Mouse (Mus musculus) cerebellum, adult 9-10 months (tissue): ENCODE data around the gene Vmn2r32.
"Not testable (repeated sequence)": the region's sequence is repeated elsewhere in the genome, so short reads cannot be mapped to it uniquely, and the experiment has no call there.

Experiments used
- DNase-seq: peaks from one replicate; pipeline ENCODE4 v3.0.0; 2022

The Vmn2r32 gene

DNA sequence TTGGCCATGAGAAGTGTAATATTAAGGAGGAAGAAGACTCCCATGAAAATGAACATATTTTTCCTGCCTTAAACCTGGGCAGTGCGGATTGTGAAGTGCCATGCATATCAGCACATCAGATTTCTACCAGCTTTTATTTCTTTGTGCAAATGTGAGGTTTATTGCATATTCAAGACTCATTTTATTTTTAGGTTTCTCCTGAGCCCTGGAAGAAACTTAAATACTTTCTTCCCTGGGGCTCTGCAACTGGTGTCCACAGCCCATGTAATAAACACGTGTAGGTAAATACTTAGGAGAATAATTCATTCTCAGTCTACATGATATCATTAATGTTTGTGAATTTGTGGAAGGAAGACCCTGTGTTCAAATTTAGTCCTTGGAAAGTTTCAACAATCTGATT, at the start of gene Vmn2r32:
Vmn2r32 (minus strand) TSS at position 101 of the 400 bp plus-strand sequence.
- DNase-seq: not testable (repeated sequence)
